Mouse (Mus musculus) cerebellum, adult 11 months (tissue): Measurements from ENCODE around the gene Echs1.
A peak's percentile ranks its signal among the peaks of the same experiment; 100 is the strongest.

Experiments used
- DNase-seq: peaks from one replicate; pipeline ENCODE4 v3.0.0; 2022

Echs1 gene

DNA sequence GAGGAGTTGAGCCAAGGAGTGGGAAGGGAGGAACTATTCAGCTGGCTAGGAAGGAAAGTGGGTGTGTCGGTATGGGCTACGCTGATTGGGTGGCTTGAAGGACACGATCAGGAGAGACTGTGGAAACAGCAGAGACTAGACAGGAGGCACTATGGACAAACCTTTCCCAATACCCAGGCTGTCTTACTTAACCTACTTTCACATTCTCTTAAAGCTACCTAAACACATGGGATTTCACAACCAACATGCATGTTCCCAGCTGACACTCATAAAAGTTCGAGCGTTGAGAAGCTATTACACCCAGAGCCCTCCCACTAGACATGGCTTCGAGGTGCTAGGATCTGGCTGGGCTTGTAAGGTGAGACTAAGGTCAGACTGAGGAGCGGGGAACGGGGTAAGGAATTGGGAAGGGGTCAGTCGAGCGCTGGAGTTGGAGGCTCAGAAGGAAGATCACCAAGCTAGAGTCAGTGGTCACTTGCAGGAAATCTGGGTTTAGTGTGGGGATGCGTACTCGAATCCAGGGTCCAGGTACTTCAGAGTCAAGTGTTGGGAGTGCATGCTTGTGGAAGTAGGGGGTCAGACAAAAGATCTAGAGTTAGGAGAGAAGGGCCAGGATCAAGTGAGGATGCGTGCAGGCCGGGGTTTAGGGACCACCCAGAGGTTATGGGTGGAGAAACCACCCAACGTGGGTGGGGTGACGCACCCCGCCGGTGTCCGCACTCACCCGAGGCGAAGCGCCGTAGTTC lies 520 bp downstream of the Echs1 start, which contains the start of gene Paox:
Paox (plus strand) TSS at position 217 of the 746 bp plus-strand sequence.
- DNase-seq: peak; percentile 28

GRCm38 (mm10) chr7:140111943-140112342 lies 4.3 kb downstream of the Echs1 start:
- DNase-seq: no peak

DNA sequence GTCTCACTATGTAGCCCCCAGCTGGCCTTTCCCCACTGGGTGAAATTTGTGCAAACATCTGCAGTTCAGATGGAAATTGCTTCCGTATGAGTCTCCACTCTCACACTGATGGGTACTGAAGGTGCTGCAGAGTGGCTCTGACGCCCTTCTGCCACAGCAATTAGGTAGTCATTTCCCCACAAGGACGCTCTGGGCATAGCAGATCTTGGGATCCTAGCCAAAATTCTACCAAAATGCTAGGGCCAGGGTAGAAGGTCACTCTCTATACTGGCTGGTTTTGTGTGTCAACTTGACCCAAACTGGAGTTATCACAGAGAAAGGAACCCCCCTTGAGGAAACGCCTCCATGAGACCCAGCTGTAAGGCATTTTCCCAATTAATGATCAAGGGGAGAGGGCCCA lies 12.3 kb downstream of the Echs1 start:
- no peak for DNase-seq

DNA sequence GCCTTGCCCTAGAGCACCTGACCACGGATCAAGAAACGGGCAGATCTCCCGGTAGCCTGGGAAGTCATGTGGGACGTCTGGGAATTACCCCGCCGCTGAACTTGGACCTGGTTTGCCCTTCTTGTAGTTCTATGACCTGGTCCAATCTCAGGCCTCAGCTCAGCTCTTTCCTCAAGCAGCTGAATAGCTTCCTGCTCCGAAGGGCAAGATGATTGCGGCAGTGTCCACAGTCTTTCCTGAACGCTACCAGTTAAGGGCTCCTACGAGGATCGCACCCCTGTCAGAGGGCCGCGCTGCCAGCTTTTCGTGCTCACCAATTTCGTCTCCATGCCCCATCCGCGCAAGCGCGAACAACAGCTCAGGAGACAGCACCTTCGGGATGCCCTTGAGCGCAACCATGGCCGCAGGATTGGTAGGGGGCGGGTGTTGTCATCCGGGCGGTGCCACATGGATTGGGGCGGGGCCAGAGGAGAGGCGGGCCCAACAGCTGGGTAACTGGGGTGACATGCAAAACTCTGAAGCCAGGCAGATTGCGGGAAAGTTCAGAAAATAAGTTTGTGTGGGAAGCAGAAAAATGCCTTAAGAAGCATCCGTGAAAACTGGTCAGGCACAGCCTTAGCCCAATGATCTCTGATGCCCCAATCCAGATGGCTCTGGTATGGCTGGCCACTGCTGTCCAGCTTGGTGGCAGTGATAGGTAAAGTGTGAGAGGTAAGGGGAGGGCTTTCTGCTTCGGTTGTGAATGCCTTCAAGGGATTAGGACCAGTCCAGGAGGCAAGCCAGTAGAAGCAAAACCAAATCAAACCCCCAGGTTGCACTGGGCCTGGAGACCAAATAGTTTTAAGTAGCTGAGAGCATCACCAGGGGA lies 14.0 kb downstream of the Echs1 start, which contains the start of gene Fuom:
Fuom (minus strand) TSS at position 449 of the 868 bp plus-strand sequence.
- DNase-seq: peak; percentile 82

- DNase-seq: peak; percentile 29
Measured at GRCm38 (mm10) chr7:140101498-140101897, 14.8 kb downstream of the Echs1 start.

DNA sequence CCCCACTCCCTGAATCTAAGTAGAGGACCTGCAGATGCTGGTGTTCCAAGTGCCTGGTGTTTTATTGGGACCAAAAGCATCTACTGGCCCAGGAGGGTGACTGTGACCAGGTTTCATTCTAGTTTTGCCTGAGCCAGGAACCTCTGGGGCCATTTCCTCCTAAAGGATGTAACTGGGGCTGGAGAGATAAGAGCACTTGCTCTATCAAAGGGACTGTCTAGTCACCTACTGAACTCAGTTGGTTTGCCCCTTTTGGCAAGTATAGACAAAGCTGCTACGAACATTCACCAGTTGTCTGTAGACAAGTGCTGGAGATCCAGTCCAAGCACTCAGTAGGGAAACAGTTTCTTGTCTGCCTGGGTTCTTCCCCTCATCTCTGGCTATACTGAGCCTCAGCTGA lies 17.8 kb downstream of the Echs1 start:
- DNase-seq: no peak

GRCm38 (mm10) chr7:140096055-140096454 lies 20.2 kb downstream of the Echs1 start:
- no peak for DNase-seq

DNA sequence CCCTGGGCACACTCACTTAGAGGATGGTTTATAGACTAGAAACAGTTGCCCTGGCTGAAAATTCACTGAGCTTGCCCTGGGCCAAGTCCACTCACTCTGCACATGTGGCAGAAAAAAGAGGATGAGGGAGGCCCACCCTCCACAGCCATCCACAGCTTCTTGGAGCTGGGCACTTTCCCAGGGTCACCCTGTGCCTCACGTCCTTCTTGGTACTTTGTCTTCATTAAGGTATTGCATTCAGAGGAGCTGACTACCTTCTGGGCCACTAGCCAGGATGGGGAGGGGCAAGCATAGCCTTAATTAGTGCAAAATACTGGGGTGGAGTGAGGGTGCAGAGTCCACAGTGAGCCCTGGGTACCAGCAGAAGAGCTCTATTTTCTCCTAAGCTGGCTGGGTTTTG lies 20.7 kb downstream of the Echs1 start:
- no peak for DNase-seq

- DNase-seq: no peak
Measured at GRCm38 (mm10) chr7:140094954-140095353, 21.3 kb downstream of the Echs1 start.

GRCm38 (mm10) chr7:140092924-140093528 lies 23.2 kb downstream of the Echs1 start, which contains the start of gene Prap1:
Gene Prap1 (plus strand): TSS chr7:140093395.
- no peak for DNase-seq

DNA sequence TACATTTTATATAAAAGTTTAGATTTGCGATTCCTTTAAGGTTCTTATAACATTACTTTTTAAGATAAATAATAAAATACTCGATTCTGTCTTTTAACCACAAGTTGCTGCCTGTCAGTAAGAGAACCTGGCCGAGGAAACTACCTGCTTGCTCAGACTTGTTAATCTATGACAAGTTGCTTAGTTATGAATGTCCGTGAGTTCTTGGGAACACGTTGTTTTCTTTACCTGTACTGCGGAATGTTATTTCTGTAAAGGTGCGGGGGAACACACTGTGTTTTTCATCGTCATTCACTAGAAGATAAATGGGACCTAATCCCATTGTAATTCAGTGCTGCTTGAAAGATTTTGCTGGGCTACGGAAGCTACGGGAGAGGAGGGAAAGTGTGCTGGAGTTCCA lies 25.7 kb downstream of the Echs1 start:
- DNase-seq: no peak

DNA sequence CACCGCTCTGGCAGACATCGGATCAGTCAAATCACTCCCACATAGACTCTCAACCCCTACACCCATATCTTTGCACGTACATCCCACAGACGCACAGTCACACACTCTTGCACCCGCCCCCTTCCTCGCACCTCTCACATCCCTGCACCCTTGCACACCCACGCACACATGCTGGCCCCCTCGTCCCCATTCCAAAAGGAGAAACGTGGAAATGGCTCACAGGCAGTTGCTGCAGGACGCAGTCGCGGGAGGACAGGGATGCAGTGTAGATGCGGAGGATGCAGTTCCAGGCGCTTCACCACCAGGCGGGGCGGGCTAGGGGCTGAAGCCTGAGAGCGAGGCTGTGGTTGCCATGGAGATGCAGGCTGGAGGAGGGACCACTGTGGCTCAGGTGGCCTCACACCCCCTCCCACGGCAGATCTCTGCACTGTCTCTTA lies 34.0 kb downstream of the Echs1 start, which contains the start of gene Caly:
Caly (minus strand) TSS at position 307 of the 437 bp plus-strand sequence.
- DNase-seq: peak; percentile 77

DNA sequence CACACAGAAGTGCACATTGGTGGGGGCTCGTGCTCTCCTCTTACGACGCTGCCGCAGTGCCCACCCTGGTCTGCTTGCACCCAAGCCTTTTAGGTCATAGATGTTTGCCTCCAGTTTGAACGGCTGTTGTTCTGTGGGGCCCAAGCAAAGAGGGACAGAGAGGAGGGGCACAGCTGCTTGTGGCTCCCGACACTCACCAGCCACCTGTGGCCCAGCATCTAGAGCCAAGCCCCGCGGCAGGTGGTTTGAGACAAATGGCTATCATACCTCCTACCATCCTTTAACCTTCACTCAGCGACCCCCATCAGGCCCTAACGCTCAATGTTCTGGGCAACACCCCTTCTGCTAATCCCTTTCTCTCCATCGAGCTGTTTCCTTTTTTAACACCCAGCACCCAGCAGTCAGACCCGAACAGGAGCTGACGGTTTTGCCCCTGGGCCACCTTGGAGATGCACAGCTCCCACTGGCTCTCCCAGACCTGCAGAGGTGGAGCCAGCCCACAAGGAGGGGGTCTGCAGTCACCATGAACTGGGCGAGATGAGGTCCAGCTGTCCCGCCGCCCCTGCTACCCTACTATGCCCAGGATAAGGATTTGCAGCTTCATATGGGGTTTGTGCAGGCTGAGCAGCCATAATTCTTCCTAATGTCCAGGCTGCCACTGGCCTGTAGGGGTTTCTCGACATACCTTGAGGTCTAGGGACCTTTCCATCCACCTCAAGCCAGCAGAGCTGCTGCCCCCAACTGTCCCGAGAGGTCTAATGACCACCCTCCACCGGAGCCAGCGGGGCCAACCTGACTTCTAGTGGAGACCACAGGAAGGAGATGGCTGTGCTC lies 34.7 kb downstream of the Echs1 start:
- DNase-seq: peak; percentile 47

DNA sequence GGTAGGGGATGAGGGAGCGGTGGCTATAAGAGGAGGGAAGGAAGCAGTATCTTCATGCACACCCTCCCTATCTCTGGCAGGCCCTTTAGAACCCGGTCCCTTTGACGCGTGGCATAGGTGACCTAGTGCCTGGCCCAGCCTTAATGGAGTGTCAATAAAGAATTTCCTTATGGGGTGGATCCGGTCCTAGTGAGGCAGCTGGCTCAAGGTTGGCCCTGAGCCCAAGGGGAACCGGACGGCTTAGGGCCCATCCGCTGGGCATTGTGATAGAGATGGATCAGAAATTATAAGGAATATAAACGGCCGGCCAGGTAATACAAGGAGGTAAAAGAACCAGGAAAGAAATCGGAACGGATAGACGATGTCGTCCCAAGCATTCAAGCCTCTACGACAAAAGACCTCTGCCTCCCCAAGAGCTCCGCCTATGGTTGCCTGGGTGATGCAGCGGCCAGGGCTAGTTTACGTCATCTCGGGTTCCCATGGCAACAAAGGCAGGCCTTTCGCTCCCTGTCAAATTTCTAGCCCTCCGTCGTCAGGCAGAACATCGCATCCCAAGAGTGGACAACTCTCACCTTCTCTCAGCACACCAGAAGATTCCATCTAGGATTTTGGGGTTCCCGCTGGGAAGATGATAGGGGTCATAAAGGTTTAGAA lies 35.6 kb downstream of the Echs1 start:
- peak; percentile 91 for DNase-seq

- peak; percentile 76 for DNase-seq
Measured at GRCm38 (mm10) chr7:140078711-140079110, 37.6 kb downstream of the Echs1 start.

- DNase-seq: no peak
Measured at GRCm38 (mm10) chr7:140077698-140078097, 38.6 kb downstream of the Echs1 start.

- no peak for DNase-seq
Measured at GRCm38 (mm10) chr7:140070042-140070711, 46.1 kb downstream of the Echs1 start.

DNA sequence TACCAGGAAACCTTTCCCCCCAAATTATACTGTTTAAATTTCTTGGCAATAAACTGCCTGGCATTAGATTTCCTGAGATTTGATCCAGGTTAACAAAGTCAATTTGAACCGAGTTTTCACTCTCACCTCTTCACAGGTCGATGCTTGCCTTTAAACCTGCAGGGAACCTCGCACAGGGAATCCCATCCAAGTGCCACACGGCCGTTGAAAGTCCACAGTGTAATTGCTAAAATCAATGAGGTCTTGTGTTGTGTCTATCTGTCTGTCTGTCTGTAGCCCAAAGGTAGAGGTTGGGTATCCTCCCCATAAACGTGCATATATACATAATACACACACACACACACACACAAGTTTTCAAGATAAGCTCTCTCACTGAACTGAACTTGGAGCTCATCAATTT lies 48.9 kb downstream of the Echs1 start:
- no peak for DNase-seq

GRCm38 (mm10) chr7:140063092-140063491 lies 53.2 kb downstream of the Echs1 start:
- peak; percentile 58 for DNase-seq

DNA sequence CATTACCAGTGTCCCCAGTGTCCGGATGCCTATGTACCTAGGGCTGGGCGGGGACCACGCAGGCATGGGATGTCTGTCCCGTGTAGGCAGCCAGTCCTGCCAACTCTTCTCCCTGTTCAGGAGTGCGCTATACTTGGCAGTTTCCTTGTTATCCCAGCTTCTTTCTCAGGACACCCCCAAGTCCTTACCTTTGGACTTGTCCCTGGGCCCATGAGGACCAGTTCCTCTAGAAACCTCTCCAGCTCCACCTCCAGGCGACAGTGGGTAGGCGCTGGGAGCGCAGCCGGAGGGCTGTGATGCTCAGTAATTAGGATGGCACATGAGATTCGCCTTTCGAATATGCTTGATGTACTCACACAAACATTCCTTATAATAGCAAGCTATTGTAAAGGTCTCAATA lies 54.0 kb downstream of the Echs1 start:
- DNase-seq: no peak

DNA sequence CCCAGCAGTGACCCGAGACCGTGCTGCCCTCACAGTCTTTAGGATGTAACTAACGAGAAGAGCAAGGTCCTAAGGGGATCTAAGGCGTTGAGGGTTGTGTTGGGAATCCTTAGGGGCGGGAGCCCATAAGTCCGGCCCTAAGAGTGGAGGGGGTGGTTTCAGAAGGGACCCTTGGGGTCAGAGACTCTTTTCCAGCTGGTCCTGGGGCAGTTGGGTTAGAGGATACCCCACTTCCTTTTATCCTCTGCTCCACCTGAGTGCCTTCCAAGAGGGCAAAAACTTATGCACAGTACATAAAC lies 54.5 kb downstream of the Echs1 start:
- DNase-seq: no peak
